Mouse (Mus musculus) gastrocnemius, adult 2 months (tissue): Measurements from ENCODE around the gene Gab1. TPM values are rescaled to one million over a fixed set of nuclear protein-coding genes. Genes with fewer than 3 reads are reported as not detected.
A peak's percentile ranks its signal among the peaks of the same experiment; 100 is the strongest.
"Not testable (repeated sequence)": the region's sequence is repeated elsewhere in the genome, so short reads cannot be mapped to it uniquely, and the experiment has no call there.

Experiments used
- DNase-seq: peaks from one replicate; pipeline ENCODE4 v3.0.0; 2022
- H3K27ac ChIP-seq: fragments of 200-600 bp; 2 replicates; pipeline ENCODE4 v1.8.1; 2022; ENCODE audit warnings: mild to moderate bottlenecking
- H3K4me3 ChIP-seq: fragments of 200-600 bp; 2 replicates; pipeline ENCODE4 v1.8.1; 2022; ENCODE audit warnings: mild to moderate bottlenecking, moderate library complexity
- CTCF ChIP-seq: fragments of 200-600 bp; IDR thresholded peaks from 2 replicates; pipeline ENCODE4 v1.8.1; 2022; ENCODE audit warnings: antibody characterized with exemption, mild to moderate bottlenecking, moderate library complexity
- intact Hi-C: fragments of 180-260 bp; cut with DNase I; formaldehyde crosslinking; loops from one replicate; pipeline ENCODE4 v1.15.1; 2025
- total RNA-seq, 2 experiments: library from RNA; stranded (reverse); gene quantifications; 2 replicates each; pipeline ENCODE4 v1.2.3; 2021

Gene Gab1
- total RNA-seq, 2 experiments from 2014 or later: 11.7 to 14.3 TPM

DNA sequence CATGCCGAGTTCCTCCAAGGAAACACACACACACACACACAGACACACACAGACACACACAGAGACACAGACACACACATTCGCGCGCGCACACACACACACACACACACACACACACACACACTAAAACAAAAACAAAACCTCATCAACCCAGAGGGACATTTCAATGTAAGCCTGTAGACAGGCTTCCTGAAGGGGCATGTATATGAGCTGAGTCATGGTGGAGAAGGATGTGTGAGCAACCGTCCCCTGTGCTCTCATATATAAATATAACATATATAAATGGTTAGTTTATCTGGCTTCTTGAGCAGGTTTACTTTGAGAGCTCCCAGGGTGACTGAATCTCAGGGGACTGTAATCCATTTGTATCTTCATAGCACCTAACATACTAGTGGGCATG is 91.0 kb downstream of the Gab1 start:
- H3K27ac ChIP-seq: no peak overlapping the region
- no peak overlapping the region for H3K4me3 ChIP-seq
- no peak for DNase-seq
- intact Hi-C loops: no loop called here
- no peak for TF ChIP-seq CTCF

DNA sequence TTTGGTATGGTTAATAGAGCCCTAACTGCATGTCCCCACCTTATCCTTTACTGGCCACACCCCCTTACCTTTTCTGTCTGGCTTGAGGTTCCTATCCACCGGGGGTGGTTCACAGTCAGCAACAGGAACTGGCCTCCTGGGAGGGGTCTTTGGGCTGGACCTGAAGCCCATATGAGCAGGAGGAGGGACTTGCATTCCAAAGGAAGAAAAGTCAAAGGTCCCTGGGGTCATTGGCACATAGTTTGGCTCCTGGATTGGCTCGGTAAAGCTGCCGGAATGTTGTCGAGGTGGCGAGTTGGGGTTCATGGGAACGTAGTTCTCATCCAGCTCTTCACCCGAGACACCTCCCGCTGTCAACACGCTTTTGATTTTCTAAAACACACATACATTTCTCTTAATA is 95.8 kb downstream of the Gab1 start:
- intact Hi-C loops: no loop called here
- DNase-seq: no peak
- Histone ChIP-seq H3K4me3 (no peak overlapping the region), H3K27ac (no peak overlapping the region)
- no peak for TF ChIP-seq CTCF

DNA sequence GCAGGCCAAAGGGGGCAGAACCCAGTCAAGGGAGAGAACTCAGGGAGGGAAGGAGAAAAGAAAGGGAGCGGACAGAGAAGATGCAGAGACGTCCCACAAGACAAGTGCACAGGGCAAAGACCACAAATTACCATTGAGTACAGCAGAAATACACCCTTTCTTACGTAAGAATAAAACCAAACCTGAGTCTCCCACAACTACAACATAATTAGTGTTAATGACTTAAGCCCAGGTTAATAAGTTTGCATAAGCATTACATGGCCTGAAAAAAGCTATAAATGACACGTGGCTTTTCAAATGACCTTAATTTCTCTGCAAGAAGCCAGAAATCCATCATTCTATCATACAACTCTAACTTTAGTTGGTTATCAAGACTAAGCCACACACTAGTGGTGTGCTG is 97.0 kb downstream of the Gab1 start:
- H3K27ac ChIP-seq: no peak overlapping the region
- DNase-seq: no peak
- TF ChIP-seq CTCF: no peak
- intact Hi-C loops: no loop called here
- H3K4me3 ChIP-seq: no peak overlapping the region

DNA sequence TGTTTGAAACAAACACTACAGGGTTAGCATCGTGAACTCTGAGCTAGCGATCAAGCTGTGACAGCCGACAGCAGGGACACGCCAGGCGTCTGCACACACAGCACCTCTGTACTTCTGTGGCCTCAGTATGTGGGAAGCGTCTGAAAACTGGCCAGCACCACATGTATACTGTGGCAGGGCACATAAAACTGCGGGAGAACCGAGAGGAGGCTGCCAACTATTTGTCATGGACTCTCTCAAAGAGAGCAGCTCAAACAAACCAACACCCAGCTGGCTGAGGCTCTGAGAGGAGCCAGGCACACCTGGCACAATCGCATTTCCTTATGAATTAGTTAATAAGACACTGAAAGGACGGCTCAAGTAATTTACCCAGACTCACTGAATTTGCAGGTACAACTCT is 99.0 kb downstream of the Gab1 start:
- no peak for DNase-seq
- peak overlapping the region; percentile 12; the same call in 1 of the 2 replicates for H3K27ac ChIP-seq
- intact Hi-C loops: no loop called here
- no peak overlapping the region for H3K4me3 ChIP-seq
- no peak for TF ChIP-seq CTCF

DNA sequence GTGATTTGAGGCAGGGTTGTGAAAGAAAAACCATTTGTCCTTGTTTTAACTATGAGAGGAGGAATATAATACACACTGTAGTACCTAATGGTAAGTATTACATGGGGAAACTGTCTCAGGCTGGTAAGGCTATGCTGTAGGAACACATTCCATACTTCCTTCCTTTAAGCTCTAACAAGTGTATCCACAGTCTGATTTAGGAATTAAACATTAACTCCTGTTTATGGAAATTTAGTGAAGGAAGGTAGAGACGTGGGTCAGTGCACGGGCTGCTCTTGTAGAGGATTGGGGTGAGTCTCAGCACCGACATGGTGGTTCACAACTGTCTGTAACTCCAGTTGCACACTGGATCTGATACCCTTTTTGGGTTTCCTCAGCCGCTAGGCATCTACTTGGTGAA is 100.0 kb downstream of the Gab1 start:
- Histone ChIP-seq H3K4me3 (no peak overlapping the region), H3K27ac (no peak overlapping the region)
- no peak for DNase-seq
- intact Hi-C loops: no loop called here
- no peak for TF ChIP-seq CTCF

DNA sequence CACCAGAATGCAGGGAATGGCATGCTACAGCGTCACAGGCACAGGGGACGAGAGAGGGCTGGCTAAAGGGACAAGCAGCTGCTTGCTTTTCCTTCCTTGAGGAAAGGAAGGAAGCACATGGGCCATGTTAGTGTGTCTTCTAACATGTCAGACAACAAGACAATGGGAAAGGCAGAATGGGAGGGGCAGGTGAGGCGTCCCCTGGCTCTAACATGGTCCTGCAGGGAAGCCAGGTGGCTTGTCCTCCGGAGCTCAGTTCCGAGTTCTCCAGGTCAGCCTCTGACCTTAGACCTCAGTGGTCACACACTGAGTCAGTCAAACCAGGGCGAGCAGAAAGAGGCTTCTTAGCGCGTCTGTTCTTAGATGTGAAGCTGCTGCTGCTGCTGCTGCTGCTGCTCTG is 103.9 kb downstream of the Gab1 start:
- H3K4me3 ChIP-seq: no peak overlapping the region
- 0 out of 2 replicates have a peak overlapping the region, but pooled peaks have one; percentile 20 for H3K27ac ChIP-seq

DNA sequence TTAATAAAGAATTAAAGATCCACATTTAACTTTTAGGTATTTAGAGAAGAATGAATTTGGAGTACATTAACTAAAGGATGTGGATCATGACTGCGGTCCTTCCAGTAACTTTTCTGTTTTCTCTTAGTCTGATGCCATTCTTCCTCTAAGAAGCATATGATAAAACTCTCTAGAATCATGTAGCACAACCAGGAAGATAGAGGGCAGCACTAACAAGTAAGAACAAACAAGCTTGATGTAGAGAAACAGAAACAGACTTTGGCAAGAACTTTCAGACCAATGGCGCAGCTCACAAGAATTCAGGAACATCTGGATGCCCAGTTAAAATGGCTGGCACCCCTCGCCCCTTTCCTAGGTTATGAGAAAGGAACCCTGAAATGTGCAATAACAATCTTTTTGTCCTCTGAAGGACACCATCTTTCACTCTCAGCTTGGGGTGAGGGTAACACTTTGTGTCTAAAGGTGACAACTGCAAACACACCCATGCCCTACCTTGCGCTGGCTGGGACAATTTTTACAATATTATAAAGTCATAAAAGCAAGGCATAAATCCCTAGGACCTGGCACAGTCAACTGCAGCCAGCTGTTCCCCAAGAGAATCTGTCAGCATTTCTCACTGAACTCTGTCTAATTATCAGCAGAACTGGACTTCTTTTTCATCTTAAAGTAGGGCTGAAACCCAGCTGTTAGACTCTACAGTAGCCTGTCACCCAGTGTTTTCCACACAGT is 107.4 kb downstream of the Gab1 start:
- TF ChIP-seq CTCF: peak; percentile 76

More for the DNA sequence above, 103.9 kb downstream of the Gab1 start:
- no peak for DNase-seq
- no peak for TF ChIP-seq CTCF
- intact Hi-C loops: no loop called here

DNA sequence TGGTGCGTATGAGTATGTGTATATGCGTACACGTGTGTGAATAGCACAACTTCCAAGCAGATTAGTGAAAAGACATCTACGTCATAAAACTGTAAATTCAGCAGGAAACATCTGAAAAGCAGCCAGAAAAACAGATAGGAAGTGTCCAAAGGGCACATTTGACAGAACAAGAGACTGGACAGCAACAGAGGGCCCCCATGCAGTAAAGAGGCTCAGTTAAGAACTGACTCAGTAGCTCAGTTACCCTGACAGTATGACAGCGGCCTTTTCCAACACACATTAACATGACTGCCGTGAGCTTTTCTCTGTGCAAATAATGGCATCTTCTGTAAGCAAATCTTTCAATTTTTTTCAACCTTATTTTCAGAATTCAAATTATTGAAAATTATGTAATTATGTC is 111.9 kb downstream of the Gab1 start:
- H3K27ac ChIP-seq: no peak overlapping the region
- no peak for TF ChIP-seq CTCF
- no peak for DNase-seq
- intact Hi-C loops: no loop called here
- no peak overlapping the region for H3K4me3 ChIP-seq

More for the DNA sequence above, 107.4 kb downstream of the Gab1 start:
- Histone ChIP-seq H3K27ac (peak overlapping the region; percentile 53), H3K4me3 (peak overlapping the region; percentile 9; the same call in 1 of the 2 replicates)
- DNase-seq: no peak
- intact Hi-C loops: loop anchor here (2.0 to 5.0 kb wide), 3 partner anchors 39 to 219 kb away; no protein-coding TSS in a partner anchor

DNA sequence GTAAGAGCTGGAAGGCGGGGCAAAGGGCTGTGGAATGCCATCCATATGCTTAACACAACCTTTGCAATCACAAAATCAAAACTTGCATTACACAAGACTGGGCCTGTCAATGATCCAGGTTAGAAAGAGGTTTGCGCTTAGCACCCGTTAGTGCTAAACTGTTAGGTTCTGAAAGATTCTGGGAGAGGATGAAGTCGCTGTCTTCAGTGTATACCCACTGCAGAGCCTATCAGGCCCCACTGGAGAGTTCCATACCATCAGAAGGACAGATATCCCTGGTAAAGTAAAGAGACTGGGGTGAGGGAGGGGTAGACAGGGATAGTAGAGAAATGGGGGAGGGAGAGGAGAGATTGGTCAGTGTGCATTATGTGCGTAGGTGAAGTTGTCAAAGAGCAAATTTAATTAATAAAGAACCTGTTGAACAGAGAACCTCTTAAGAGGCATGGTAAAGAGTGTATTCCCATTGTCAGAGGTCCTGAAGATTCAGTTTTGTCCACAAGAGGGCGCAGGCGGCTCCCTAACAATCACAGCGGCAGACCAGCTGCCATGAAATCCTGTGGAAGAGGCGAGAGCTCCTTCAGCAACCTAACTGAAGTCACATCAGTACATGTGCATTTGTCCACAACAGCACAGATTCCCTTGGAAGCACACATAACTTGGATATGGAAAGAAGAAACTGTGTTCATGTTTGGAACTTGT is 127.2 kb downstream of the Gab1 start:
- intact Hi-C loops: loop anchor here (2.0 to 5.0 kb wide), 2 partner anchors 124 to 246 kb away; no protein-coding TSS in a partner anchor
- peak; percentile 85 for DNase-seq
- H3K4me3 ChIP-seq: no peak overlapping the region
- peak; percentile 90 for TF ChIP-seq CTCF
- H3K27ac ChIP-seq: no peak overlapping the region

DNA sequence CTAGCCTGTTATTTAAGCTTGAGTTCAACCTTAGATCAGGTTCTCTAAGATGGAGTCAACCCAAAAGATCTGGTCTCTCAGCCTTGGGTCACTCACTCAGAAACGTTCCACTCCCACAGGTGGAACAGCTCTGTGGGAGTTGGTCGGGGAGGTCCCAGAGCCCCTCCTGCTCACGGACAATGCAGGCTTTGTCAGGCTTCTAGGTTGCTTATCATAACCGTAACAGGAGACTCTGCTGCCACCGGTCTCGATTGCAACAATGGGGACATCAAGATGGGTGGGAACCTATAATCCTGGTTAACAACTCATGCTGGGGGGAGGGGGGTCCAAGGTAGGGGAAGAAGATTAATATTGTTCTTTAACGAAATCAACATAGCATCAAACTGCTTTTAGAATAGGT is 127.9 kb downstream of the Gab1 start:
- intact Hi-C loops: loop anchor here (2.0 to 5.0 kb wide), 2 partner anchors 125 to 246 kb away; no protein-coding TSS in a partner anchor
- no peak for DNase-seq
- Histone ChIP-seq H3K27ac (no peak overlapping the region), H3K4me3 (no peak overlapping the region)
- TF ChIP-seq CTCF: no peak

DNA sequence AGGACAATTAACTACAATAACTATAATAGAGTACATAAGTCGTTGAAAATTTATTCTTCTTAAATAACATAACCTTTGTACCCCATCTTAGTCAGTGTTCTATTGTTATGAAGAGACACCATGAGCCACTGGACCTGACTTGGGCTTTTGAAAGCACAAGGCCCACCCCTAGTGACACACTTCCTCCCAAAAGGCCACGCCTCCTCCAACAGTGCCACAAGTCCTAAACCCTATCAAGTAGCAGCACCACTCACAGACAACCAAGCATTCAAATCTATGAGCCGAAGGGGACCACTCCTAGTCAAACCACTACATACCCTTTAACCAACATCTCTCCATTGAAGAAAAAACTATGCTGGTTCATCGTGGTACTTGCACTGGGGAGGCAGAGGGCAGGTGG is 131.2 kb downstream of the Gab1 start:
- intact Hi-C loops: no loop called here
- DNase-seq: no peak
- no peak overlapping the region for H3K4me3 ChIP-seq
- no peak overlapping the region for H3K27ac ChIP-seq
- no peak for TF ChIP-seq CTCF

DNA sequence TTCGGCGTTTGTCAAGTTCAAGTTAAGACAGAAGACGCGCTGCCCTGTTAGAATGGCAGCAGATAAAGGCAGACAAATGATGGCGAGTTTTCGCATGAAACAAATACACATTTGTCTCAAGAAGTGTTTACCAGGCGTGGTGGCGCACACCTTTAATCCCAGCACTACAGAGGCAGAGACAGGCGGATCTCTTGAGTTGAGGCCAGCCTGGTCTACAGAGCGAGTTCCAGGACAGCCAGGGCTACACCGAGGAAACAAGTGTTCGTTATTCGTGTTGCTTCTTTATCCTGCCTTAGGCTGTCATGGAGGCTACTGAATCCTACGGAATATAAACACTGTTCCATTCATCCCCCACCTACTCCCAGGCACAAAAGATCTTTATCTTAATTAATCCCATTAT is 140.4 kb downstream of the Gab1 start:
- Histone ChIP-seq H3K4me3 (peak overlapping the region; percentile 95), H3K27ac (peak overlapping the region; percentile 98)
- no peak for DNase-seq
- no peak for TF ChIP-seq CTCF
- intact Hi-C loops: no loop called here

DNA sequence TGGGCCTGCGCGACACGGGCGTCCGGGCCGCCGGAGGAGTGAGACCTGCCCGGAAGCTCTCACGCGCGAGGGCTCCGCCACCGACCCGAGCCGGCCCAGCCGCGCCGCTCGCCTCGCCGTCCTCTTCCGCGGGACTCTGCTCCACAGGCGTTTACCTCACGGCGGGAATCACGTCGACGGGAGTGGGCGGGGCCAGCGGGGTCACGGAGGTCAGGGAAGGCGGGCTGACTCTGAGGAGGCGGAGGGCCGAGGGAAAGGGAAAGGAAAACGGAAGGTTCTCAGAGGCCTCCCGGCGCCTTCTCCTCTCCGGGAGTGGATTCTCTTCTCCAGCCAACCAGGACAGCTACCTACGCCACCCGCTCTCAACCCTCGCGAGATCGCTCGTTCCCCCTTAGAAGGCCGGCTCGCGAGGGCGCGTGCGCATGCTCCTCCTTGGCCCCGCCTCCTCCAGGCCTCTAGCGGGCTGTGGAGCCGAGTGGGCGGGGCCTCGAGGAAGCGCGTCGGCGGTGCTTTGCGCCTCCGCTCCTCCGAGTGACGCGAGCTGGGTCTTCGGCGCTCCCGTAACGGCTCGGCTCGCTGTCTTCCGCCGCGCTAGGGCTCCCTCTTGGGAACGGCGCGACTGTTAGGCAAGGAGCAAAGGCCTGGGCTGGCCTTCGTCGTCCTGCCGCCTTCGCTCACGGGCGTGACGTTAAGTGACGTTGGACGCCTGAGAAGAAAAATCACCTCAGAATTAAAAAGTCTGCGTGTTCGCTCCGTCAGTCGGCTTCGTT is 141.0 kb downstream of the Gab1 start, which contains the start of gene Smarca5:
Gene Smarca5 (minus strand): TSS at position 343 of the 770 bp plus-strand sequence.
- Histone ChIP-seq H3K4me3 (peak within 1 kb of the TSS; percentile 95), H3K27ac (peak within 1 kb of the TSS; percentile 98)
- intact Hi-C loops: not testable (repeated sequence)
- DNase-seq: peak; percentile 95
